Mouse (Mus musculus): ENCODE data around the gene Cdc42. TPM values are rescaled to one million over a fixed set of nuclear protein-coding genes. Genes with fewer than 3 reads are reported as not detected.

Gene Cdc42
- polyA plus RNA-seq, 1 experiment from 2014 or later = 235 TPM

DNA sequence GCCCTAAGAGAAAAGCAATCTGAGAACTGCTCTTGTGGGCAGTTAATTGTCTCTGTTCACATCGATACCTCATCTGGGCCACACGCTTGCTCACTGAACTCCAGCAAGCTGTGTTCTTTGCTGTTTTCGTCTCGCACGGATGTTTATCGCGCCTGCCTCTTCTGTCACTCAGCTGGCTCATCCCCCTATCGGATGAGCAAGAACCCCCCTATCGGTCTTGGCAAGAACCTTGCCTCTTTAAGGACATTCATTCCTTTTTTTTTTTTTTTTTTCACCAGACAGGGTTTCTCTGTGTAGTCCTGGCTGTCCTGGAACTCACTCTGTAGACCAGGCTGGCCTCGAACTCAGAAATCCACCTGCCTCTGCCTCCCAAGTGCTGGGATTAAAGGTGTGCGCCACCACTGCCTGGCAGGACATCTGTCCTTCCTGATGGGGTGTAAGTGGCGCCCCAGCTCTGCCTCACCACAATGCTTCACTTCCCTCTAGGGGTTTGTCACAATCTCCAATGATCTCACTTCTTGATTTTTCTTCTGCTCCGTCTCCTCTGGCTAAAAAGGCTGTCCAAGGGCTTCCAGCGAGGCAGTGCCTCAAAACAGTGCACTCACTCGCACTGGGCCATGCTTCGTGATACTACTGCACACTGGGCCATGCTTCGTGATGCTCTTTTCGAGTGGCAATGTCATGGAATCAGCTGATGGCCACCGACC is 8.0 kb upstream of the Cdc42 start:
- no peak for ATAC-seq (ENCODE audit: low read depth)
- WGBS (ENCODE audit: insufficient replicate concordance) = 45% methylated on average over 19 of the region's 19 CpGs
- 0 out of 2 replicates have a peak overlapping the region, but pooled peaks have one; percentile 31 for H3K27ac ChIP-seq (ENCODE audit: low read length)
- no peak overlapping the region for H3K4me3 ChIP-seq (ENCODE audit: low read depth, low read length)
- H3K4me1 ChIP-seq (ENCODE audit: control insufficient read depth, low read depth, low read length) = peaks cover 3% of the 10 kb centered on the region
- no peaks in the 10 kb centered on the region for H3K36me3 ChIP-seq (ENCODE audit: control insufficient read depth, insufficient read depth)
- H3K27me3 ChIP-seq (ENCODE audit: control insufficient read depth, insufficient read depth, low read depth, low read length) = no peaks in the 10 kb centered on the region
- no peak overlapping the region for H3K9ac ChIP-seq (ENCODE audit: low read depth, low read length)
- H3K9me3 ChIP-seq (replicated peaks; ENCODE audit: control insufficient read depth, low read length) = no peaks in the 10 kb centered on the region
- H3K4me2 ChIP-seq (ENCODE audit: low read depth, low read length) = no peak overlapping the region

GRCm38 (mm10) chr4:137364826-137365225 is 7.3 kb upstream of the Cdc42 start:
- WGBS (ENCODE audit: insufficient replicate concordance) = 80% methylated on average over 6 of the region's 6 CpGs
- ATAC-seq (ENCODE audit: low read depth) = no peak
- Histone ChIP-seq H3K36me3 (ENCODE audit: control insufficient read depth, insufficient read depth) (no peaks in the 10 kb centered on the region), H3K27ac (ENCODE audit: low read length) (no peak overlapping the region), H3K4me2 (ENCODE audit: low read depth, low read length) (no peak overlapping the region), H3K4me1 (ENCODE audit: control insufficient read depth, low read depth, low read length) (no peaks in the 10 kb centered on the region; the same call in 1 of the 2 replicates), H3K9ac (ENCODE audit: low read depth, low read length) (no peak overlapping the region), H3K4me3 (ENCODE audit: low read depth, low read length) (no peak overlapping the region), H3K9me3 (replicated peaks; ENCODE audit: control insufficient read depth, low read length) (no peaks in the 10 kb centered on the region), H3K27me3 (ENCODE audit: control insufficient read depth, insufficient read depth, low read depth, low read length) (no peaks in the 10 kb centered on the region)

DNA sequence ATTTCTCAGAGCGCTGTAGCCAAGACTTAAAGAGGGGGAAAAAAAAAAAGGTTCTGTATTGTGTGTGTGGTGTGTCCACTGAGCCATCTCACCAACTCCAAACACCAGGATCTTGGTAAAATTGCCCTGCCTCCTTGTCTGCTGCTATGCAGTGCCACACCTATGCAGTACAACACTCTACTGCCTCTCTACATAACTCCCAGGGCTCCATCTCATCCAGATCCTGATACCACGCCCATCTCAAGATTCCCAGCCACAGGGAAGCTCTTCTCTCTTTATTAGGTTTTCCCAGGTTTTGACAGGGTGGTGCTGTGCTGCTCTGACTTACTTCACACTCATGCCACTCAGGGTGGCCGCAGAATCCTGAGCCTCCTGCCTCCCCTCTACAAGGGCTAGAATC is 3.5 kb upstream of the Cdc42 start:
- Histone ChIP-seq H3K4me1 (ENCODE audit: control insufficient read depth, low read depth, low read length) (peaks cover 21% of the 10 kb centered on the region), H3K9me3 (replicated peaks; ENCODE audit: control insufficient read depth, low read length) (no peaks in the 10 kb centered on the region), H3K4me2 (ENCODE audit: low read depth, low read length) (no peak overlapping the region), H3K27ac (ENCODE audit: low read length) (no peak overlapping the region), H3K27me3 (ENCODE audit: control insufficient read depth, insufficient read depth, low read depth, low read length) (no peaks in the 10 kb centered on the region), H3K36me3 (ENCODE audit: control insufficient read depth, insufficient read depth) (no peaks in the 10 kb centered on the region), H3K4me3 (ENCODE audit: low read depth, low read length) (no peak overlapping the region), H3K9ac (ENCODE audit: low read depth, low read length) (no peak overlapping the region)
- no peak for ATAC-seq (ENCODE audit: low read depth)
- WGBS (ENCODE audit: insufficient replicate concordance) = 58% methylated on average over 3 of the region's 3 CpGs

GRCm38 (mm10) chr4:137358291-137359002 is 927 bp upstream of the Cdc42 start:
- ATAC-seq (ENCODE audit: low read depth) = no peak
- WGBS (ENCODE audit: insufficient replicate concordance) = 20% methylated on average over 14 of the region's 14 CpGs
- Histone ChIP-seq H3K4me1 (ENCODE audit: control insufficient read depth, low read depth, low read length) (peaks cover 35% of the 10 kb centered on the region), H3K4me3 (ENCODE audit: low read depth, low read length) (peak overlapping the region; percentile 96), H3K9me3 (replicated peaks; ENCODE audit: control insufficient read depth, low read length) (no peaks in the 10 kb centered on the region), H3K27me3 (ENCODE audit: control insufficient read depth, insufficient read depth, low read depth, low read length) (no peaks in the 10 kb centered on the region), H3K36me3 (ENCODE audit: control insufficient read depth, insufficient read depth) (no peaks in the 10 kb centered on the region), H3K9ac (ENCODE audit: low read depth, low read length) (peak overlapping the region; percentile 24; the same call in 1 of the 2 replicates), H3K27ac (ENCODE audit: low read length) (peak overlapping the region; percentile 29), H3K4me2 (ENCODE audit: low read depth, low read length) (peak overlapping the region; percentile 51)

DNA sequence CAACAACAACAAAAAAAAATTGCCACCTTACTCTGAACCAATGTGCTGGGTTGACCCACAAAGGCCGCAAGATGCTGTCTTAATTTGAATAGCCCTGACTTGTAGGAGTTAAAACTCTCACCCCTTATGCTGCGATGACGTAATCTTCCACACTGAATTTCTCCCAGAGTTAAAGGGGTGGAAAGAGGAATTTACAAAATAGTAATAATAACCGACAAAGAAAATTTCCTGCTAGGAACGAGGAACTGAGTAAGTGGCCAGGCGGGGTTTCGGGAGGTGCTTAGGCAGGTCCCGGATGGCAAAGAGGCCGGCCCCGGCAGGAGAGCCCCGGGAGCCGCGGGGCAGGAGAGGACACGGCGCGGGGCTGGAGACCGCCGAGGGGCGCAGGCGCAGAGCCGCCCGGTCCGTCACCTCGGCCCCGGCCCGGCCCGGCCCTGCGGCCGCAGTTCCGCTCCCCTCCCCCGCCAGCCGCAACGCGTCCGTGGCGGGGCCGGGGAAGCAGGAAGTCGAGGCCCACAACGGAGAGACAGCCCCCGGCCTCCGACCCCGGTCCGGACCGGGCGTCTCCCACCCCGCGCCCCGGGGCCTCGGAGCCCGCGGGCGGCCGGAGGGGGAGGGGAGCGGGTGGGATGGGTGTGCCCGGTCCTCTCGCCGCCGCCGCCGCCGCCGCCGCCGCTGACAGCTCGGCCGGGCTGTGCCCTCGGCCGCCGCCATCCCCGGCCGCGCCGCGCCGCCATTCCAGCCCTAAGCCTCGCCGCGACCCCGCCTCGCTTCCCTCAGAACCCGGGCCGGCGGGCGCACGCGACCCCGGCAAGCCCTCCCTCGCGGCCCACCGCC is 628 bp downstream of the Cdc42 start:
- no peaks in the 10 kb centered on the region for H3K9me3 ChIP-seq (replicated peaks; ENCODE audit: control insufficient read depth, low read length)
- under 1% methylated on average over 27 of the region's 90 CpGs for WGBS (ENCODE audit: insufficient replicate concordance)

DNA sequence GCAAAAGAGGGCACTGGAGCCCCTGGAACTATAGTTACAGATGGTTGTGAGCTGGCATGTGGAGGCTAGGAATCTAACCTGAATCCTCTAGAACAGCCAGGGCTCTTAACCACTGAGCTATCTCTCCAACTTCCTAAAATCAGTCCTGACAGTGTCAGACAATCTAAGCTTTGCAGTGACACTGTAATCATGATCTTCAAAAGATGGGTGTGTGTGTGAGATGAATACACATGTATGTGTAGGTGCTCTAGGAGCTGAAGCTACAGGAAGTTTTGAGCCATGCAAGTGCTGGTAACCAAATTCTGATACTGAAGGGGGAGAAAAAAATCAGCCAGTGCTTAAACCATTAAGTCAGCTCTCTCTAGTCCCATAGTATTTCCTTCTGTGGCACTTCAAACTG is 6.9 kb downstream of the Cdc42 start:
- Histone ChIP-seq H3K4me2 (ENCODE audit: low read depth, low read length) (no peak overlapping the region), H3K27me3 (ENCODE audit: control insufficient read depth, insufficient read depth, low read depth, low read length) (no peaks in the 10 kb centered on the region), H3K27ac (ENCODE audit: low read length) (no peak overlapping the region), H3K36me3 (ENCODE audit: control insufficient read depth, insufficient read depth) (no peaks in the 10 kb centered on the region), H3K9ac (ENCODE audit: low read depth, low read length) (no peak overlapping the region), H3K4me1 (ENCODE audit: control insufficient read depth, low read depth, low read length) (peaks cover 13% of the 10 kb centered on the region), H3K9me3 (replicated peaks; ENCODE audit: control insufficient read depth, low read length) (no peaks in the 10 kb centered on the region), H3K4me3 (ENCODE audit: low read depth, low read length) (no peak overlapping the region)
- no peak for ATAC-seq (ENCODE audit: low read depth)

More for the DNA sequence above, 628 bp downstream of the Cdc42 start:
- H3K36me3 ChIP-seq (ENCODE audit: control insufficient read depth, insufficient read depth) = no peaks in the 10 kb centered on the region
- H3K4me3 ChIP-seq (ENCODE audit: low read depth, low read length) = peak overlapping the region; percentile 96
- peak overlapping the region; percentile 96 for H3K27ac ChIP-seq (ENCODE audit: low read length)
- no peaks in the 10 kb centered on the region for H3K27me3 ChIP-seq (ENCODE audit: control insufficient read depth, insufficient read depth, low read depth, low read length)
- H3K4me2 ChIP-seq (ENCODE audit: low read depth, low read length) = peak overlapping the region; percentile 89
- peak; percentile 71 for ATAC-seq (ENCODE audit: low read depth)
- peak overlapping the region; percentile 100 for H3K9ac ChIP-seq (ENCODE audit: low read depth, low read length)
- H3K4me1 ChIP-seq (ENCODE audit: control insufficient read depth, low read depth, low read length) = peaks cover 36% of the 10 kb centered on the region

DNA sequence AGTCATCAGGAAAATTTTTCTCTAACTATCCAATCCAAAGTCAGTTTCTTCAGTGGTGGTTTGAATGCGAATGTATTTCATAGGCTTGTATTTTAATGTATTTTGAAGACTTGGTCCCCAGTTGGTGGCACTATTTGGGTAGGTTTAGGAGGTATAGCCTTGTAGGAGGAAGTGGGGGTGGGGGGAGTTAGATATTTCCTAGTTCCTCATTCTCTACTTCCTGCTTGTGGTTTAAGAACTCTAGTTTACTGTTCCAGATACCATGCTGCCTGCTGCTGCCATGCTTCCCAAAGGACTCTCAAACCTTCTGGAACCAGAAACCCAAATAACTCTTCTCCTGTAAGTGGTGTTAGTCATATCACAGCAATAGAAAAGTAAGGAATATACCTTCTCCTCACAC is 11.7 kb downstream of the Cdc42 start:
- no peaks in the 10 kb centered on the region for H3K36me3 ChIP-seq (ENCODE audit: control insufficient read depth, insufficient read depth)
- no peaks in the 10 kb centered on the region for H3K9me3 ChIP-seq (replicated peaks; ENCODE audit: control insufficient read depth, low read length)
- no peak overlapping the region for H3K27ac ChIP-seq (ENCODE audit: low read length)
- H3K27me3 ChIP-seq (ENCODE audit: control insufficient read depth, insufficient read depth, low read depth, low read length) = no peaks in the 10 kb centered on the region
- no peak overlapping the region for H3K9ac ChIP-seq (ENCODE audit: low read depth, low read length)
- no peak for ATAC-seq (ENCODE audit: low read depth)
- H3K4me3 ChIP-seq (ENCODE audit: low read depth, low read length) = no peak overlapping the region
- no peak overlapping the region for H3K4me2 ChIP-seq (ENCODE audit: low read depth, low read length)
- H3K4me1 ChIP-seq (ENCODE audit: control insufficient read depth, low read depth, low read length) = peaks cover 4% of the 10 kb centered on the region
- WGBS (ENCODE audit: insufficient replicate concordance) = 63% methylated on average over 1 of the region's 1 CpGs

DNA sequence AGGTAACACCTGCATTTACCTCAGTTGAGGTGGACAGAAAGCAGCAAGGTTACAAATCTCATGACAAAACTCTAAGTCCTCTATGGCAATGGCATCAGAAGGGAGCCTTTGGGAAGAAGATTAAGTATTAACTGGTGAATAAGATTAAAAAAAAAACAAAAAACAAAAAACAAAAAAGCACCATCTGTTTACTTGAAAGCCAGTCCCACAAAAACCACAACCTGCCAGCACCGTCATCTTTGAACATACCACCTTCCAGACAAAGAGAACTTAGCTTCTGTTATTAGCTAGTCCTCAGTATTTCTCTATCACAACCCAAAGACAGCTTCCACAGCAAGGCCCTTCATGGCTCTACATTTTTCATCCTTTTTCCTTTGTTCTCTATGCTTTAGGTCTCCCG is 12.4 kb downstream of the Cdc42 start:
- H3K4me1 ChIP-seq (ENCODE audit: control insufficient read depth, low read depth, low read length) = peaks cover 4% of the 10 kb centered on the region
- H3K9me3 ChIP-seq (replicated peaks; ENCODE audit: control insufficient read depth, low read length) = no peaks in the 10 kb centered on the region
- H3K9ac ChIP-seq (ENCODE audit: low read depth, low read length) = no peak overlapping the region
- H3K27me3 ChIP-seq (ENCODE audit: control insufficient read depth, insufficient read depth, low read depth, low read length) = no peaks in the 10 kb centered on the region
- no peak overlapping the region for H3K4me3 ChIP-seq (ENCODE audit: low read depth, low read length)
- H3K4me2 ChIP-seq (ENCODE audit: low read depth, low read length) = no peak overlapping the region
- no peaks in the 10 kb centered on the region for H3K36me3 ChIP-seq (ENCODE audit: control insufficient read depth, insufficient read depth)
- 55% methylated on average over 2 of the region's 2 CpGs for WGBS (ENCODE audit: insufficient replicate concordance)
- no peak overlapping the region for H3K27ac ChIP-seq (ENCODE audit: low read length)
- no peak for ATAC-seq (ENCODE audit: low read depth)
